Mouse (Mus musculus) fibroblast of lung, adult 2 months (primary cell): ENCODE measurements around the gene Myo18a.

Experiments
- DNase-seq: peaks from one replicate; pipeline ENCODE4 v3.0.0-alpha.2; 2011; ENCODE audit warnings: low read depth

The Myo18a gene

DNA sequence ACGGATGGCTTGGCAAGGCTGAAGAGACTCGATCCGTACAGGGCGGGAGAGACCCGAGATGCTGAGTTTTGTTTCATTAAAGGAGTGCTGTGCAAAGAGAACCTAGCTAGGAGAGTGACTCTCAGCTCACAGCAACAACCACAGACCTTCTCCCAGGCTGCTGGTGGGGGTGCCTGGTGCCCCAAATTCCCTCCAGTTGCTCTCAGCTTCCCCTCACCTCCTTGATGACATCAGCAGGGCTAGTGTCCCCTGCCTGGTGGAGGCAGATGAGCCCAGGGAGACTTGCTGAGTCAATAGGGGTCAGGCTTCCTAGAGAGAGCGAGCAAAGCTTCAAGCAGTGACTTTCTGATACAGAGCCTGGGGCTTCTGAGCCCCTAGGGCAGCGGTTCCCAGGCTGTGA lies 109.6 kb downstream of the Myo18a start:
- DNase-seq = no peak

DNA sequence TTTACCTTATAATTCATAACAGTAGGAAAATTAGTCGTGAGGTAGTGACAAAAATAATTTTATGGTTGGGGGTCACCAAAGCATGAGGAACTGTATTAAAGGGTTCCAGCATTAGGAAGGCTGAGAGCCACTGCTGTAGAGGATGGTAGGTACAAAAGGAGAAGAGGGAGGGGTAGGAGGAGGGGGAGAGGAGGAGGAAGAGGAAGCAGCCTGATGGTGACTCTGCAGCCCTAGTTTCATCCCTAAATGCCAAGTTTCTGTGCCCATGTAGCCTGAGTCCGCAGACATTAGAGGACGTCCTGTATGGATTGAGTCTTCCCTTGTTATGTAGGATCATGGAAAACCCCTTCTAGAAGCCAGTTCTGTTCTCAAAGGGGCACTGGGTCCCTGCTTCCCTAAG lies 110.1 kb downstream of the Myo18a start:
- DNase-seq = no peak

DNA sequence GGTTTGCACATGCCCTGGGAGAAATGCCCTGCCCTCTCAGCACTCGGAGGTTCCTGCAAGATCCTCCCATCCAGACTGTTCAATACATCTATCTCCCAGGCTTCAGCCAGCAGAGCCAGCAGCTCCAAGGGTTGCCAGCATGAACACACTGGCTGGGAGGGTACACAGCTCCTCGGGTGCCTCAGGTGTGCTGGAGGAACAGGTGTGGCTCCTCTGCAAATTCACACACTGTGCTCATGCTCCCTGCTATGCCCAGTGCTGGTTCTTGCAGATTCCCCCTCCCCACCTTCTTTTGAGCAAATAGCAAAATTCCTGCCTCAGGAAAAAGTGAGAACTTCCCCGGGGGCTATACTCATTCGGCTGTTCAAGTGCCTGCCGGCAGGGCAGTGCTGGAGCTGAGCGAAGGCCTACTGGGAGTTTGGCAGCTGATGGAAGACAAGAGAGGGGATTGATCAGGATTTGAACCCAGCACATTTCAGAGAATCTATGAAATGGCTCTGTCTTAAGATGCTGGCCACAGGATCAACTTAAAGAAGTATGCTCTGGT lies 111.7 kb downstream of the Myo18a start:
- DNase-seq = no peak

DNA sequence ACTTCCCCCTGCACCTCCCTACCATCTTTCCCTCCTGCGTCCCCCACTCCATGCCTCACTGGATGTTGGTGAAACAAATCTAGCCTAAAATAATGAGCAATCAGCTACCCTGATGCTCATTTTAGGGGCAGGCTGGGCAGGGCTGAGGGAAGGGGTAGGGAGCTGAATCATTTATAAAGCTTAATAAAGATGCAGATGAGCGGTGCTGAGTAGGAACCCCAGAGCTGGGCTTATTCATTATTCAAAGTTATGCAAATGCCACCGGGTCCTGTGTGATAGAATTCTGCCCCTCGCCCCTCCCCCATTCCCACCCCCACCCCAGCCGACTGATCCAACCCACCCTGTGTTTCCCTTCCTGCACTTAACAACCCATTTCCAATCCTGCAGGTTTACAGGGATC lies 112.2 kb downstream of the Myo18a start:
- DNase-seq = no peak

DNA sequence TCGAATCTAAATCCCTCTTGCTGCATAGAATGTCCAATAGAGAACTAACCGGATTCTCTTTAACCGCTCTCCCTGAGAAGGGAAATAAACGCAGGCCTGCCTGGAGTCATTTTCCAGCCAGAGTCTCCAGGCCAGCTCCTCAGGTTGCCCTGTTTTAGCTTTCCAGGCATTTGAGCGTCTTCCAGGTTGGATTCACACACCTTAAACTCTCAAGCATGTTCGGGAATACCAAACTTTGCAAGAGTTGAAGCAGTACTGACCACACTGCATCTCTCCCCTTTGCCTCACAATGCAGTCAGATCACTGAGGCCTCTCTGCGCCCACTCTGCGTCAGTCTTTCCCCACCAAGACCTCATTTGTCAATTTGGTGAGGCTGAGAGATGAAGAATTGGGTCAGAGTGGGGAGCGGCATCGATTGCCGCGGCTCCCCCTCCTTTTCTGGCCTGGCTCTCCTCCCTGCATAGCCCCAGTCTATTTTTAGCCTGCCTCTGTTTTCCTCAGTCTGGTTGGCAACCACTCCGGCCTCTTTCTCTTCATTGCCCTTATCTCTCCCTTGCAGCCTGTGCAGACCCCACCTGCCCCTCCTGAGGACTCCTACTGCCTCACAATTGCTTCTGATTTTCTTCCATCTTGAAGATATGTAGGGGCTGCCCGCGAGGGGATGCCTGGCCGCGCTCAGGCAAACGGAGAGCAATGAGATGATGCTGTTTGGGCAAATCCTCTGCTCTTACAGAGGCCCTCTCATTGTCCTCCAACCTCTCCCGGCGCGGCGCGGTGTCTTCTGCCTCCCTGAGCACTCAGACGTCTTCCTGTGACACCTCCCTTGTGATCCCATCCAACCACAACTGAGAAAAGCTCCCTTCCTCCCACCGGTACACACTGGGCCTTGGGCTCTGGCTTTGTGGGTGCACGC lies 113.1 kb downstream of the Myo18a start:
- peak; percentile 30 for DNase-seq

DNA sequence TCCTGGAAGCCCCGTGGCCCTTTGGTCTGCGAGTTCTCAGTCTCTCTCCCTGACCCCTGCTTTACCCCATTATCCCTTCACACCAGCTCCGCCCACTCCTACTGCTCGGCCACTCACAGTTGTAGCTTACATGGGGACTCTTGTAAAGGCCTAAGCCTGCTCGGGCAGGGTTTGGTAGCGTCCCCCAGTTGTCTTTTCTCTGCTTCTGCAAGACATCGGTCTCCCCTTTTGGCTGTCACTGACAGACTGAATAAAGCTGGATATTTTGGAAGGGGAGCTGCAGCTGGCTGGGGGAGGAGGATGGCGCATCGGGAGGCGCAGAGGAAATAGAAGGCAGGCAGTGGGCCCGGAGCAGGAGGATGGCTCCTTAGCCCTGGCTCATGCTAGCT lies 113.7 kb downstream of the Myo18a start:
- DNase-seq = no peak

DNA sequence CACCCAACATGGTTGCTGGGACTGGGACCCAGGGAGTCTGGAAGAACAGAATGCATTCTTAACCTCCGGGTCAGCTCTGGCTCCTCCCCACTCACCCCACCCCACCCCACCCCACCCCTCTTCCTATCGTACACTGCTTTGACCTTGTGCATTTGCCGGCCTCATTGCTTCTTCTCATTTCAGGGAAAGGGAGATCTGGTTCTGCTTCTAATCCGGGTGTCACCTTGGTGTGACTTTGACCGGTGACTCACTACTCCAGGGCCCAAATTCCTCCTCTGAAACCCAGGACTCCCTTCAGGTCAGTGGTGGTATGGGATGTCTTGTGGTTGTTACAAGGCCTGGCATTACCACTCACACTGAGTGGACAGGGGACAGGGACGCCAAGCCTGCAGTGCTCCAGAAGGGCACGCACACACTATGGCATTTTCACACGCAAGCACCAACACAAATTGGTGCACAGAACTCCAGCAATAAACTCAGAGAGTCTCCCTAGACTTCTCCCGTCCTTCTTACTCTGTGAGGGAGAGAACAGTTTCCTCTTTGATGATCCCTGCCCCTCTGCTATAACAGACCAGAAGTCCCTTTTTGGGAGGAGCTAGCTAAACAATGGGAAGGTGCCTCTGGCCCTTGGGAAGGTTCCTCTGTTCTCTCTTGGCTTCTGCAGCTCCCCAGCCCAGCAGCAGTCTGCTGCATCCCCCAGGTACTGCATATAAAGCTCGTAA lies 121.6 kb downstream of the Myo18a start:
- DNase-seq = no peak

DNA sequence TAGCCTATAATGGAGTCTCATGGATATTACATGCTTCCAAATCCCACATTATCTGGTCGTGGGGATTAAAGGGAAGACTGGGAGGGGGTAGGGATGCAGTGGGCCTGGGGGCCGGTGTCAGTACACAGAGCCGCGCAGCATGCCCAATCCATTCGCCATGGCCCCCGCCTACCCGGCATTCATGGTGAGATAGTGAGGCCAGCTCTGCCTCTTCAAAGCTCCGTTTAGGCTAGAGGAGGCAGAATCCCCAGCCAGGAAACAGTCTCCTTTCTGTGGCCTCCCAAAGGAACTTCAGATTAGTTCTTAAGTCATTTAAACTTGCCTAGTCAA lies 122.2 kb downstream of the Myo18a start:
- no peak for DNase-seq

DNA sequence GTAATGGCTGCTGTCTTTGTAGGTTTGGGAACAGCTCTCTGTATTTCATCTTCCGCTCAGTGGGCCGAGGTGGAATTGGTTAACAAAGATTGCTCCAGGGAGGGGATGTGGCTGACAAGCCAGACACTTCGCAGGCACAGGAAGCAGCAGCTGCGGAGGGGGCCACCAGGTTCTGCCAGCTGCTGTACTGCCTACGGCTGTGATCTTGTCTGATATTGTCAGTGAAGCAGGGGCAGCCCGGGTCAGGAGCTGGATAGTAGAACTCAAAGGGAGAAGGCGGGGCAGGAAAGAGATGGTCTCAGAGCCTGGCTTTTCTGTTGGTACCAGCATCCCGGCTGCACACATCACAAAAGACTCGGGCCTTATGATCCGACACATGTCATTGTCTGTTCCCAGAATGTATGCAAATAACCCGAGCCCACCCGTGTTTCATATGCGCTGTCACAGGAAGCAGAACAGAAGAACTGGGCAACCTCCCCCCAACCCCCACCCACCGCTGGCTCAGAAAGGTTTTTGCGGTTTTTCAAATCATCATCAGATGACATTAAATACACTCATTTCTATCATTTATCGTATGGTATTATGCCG lies 124.4 kb downstream of the Myo18a start:
- DNase-seq = no peak

DNA sequence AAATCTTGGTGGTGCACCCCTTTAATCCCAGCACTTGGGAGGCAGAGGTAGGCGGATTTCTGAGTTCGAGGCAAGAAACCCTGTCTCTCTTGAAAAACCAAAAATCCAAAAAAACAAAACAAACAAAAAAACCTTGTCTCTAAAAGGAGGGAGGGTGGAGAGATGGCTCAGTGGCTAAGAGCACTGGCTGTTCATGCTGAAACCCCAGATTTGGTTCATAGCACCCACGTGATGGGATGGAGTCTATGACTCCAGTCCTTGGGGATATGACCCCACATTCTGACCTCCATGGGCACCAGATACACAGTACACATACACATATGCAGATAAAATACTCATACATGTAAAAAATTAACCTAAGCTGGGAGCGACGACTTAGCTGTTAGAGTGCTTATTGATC lies 125.8 kb downstream of the Myo18a start:
- DNase-seq = no peak

DNA sequence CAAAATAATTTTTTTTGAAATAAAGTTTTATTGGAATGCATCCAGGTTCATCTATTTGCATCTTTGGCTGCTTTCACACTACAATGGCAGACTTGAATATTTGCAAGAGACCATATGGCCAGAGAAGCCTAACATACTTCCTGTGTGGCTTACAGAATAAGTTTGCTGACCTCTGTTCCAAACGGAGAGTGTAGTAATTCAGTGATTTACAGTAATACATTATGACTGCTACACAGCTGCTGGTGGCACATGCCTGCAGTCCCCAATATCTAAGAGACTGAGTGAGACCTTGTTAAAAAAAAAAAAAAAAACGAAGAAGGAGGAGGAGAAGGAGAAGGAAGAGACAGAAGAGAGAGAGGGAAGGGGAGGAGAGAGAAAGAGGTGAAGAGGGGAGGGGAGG lies 126.4 kb downstream of the Myo18a start:
- DNase-seq = no peak

DNA sequence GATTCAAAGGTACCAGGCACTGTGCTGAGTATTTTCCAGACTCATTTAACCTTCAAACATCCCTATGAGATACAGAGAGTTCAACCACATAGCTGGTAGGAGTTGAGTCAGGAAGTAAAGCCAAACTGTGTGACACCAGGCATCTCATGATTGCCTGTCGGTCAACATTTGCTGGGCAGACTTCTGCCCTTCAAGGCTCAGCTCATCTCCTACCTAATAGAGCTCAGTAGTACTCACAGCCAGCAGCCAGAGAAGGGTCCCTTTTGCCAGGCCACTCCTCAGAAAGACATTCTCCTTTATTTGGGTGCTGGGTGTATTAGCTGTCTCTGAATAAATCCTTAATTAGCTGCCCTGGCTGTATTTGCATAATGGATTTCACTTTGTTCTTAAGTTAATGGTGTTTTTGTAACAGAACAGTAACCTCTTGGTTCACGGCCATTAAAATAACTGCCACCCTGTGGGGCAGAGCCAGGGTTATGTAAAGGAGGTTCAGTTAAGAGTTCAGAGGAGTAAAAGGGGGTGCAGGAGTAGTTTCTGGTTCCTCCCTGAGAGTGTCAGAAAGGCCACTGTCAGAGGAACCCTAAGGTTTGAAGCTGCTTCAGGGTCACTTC lies 127.7 kb downstream of the Myo18a start:
- DNase-seq = no peak

DNA sequence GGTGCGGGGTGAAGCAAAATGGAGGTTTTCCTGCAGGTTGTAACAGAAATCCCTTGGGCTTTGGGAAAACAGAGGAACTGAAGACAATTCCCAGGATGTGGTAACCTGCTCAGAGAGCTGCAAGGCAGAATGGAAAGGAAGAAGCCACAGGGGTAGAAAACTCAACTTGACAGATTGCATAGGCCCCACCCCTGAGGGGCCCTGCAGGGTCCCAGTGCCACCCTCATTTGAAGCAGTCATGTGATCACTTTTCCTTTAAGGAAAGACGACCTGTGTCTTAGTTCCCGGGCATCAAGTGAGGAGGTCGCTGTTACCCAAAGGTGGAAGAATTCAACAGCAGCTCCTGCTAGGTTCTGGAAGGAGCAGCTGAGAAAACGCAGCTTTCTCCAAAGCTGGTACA lies 129.8 kb downstream of the Myo18a start:
- no peak for DNase-seq

DNA sequence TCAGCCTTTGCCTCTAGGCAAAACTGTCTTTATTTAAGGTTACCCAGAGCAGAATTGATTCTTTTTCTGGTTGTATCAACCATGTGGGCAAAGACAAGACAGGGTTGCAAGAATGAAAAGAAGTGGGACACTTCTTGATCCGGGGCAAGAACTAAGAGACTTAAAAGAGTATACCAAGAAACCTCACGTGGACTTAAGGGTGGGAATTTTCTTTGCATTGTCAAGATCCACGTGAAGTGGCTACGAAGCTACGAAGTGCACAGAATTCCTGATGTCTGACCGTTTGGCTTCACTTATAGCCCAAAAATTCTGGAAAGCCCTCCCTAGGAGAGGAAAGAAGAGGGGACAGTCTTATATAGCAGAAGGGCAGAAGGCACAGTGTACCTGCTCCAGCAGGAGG lies 130.2 kb downstream of the Myo18a start:
- no peak for DNase-seq

DNA sequence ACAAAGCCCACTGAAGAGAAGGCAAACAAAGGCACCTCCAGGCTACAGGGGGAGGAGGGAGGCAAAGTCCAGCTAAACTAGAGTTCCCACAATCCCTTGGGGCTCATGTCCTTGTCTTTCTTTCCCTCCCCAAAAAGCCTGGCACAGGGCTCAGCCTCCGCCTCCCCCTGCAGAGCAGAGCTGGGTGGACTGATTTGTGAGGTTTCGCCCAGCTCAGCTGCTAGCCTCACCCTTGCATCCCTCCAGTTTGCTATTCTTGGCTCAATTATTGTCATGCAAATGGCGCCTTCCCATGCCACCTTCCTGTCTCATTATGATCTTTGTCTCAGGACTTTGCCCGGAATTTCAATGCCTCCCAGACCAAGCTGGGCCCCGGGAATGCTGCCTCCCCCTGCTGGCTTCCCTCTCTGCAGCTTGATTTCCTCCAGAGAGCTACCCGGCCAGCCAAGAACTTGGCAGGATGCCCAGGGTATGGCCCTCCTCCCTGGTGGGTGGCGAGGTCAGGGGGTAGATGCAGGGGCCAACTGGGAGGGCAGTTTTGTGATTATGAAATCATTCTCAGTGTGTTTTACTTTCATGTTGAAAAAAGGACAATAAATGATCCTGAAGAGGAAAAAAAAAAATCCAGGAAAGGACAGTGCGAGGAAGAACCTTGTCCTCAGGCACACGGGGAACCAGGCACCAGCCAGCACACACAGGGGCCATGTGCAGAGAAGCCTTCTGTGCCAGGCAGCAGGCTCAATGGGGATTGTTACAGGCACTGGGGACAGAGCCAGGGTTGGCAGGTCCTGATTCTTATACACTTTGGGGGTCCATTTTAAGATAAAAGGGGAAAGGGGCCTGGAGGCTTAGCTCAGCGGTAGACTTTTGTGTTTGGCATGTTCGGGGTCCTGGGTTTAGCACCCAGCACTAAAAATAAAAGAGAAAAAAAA lies 131.0 kb downstream of the Myo18a start, which contains the start of gene Pipox:
Gene Pipox (minus strand): TSS at position 310 of the 932 bp plus-strand sequence.
- peak; percentile 68 for DNase-seq

DNA sequence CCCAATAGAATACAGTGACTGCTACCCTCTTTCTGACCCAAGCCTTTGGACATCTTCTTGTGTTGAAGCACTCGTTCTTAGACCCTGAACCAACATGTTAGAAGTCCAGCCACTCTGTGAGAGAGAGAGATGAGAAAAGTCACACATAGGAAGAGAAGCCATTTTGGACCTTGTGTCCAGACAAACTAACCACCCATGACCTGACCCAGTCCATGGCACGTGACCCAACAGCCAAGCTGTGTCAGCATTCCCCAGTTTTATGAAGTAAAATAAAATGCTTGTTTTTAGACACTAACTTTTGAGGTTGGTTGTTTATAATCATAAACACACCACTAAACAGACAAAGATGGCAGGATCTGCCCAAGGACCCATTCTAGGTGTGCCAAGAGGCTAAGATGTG lies 131.9 kb downstream of the Myo18a start:
- DNase-seq = no peak

DNA sequence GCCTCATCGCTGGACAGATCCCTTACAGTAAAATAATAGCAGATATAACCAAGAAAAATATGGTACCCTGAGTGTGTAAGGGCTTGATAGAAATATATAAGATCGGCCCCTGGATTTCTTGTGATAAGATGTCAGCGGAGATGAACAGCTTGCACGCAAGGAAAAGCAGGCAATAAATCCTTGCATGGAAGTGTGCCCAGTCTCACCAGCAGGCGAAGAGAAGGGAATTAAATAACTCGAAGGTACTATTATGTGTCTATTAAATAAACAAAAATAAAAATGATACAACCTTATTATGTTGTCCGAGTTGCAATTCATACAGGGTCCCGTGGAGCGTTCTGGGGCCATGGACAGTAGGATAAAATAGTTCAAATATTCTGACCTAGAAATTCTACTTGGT lies 133.0 kb downstream of the Myo18a start:
- no peak for DNase-seq

DNA sequence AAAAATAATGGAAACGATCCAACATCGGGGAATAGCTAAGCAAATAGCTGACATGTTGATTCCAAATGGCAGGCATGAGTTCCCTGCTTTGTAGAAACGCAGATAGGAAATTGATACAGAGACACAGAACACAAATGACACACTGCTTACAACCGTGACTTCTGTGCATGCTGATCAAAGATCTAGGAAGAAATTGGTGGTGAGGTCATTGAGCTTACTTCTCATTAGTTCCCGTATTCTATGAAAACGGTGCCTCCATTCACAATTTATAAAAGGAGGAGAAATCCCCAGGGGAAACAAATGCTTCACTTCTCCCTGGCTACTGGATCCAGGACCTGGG lies 133.4 kb downstream of the Myo18a start:
- no peak for DNase-seq

DNA sequence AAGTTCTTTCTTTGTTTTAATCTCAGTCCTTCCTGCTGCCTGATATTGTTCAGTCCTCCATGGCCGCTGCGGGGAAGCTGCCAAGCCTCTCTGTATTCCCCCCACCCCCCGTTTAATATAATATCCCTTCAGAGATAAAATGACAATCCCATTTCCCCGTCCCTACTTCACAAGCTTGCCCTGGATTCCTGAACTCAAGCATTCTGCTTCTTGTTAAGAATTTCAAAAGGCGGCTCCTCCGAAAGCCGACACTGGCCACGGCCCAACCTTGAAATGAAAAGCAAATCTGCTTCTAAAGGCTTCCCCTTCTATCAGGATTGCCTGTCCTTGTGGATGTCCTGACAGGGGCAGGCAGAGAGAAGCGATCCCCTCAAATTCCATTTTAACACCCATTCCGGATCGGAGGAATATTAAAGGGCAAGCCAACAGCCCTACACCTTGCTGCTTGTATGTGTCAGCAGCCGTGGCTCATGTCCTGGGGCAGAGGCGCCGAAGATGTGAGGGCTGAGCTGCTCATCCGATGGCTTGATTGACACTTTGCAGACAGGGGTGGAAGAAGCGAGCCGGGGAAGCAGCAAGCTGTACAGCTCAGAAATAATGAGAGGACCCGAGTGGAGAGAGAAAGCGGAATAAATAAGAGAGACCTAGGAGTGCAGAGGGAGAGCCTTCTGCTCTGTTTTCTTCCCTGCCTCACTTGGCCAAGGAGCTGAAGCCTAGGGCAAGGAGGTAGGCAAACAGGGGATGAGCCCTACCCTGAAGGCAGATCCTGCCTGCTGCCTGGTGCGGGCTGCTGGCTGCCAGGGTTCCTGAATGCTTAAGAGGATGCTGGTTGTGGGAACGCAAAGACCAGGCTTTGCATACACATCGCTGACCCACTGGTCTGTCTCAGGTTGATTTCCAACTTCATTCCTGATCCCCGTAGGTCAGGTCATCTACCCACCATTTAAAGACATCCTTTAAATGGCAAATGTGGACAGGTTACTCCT lies 134.1 kb downstream of the Myo18a start:
- no peak for DNase-seq

DNA sequence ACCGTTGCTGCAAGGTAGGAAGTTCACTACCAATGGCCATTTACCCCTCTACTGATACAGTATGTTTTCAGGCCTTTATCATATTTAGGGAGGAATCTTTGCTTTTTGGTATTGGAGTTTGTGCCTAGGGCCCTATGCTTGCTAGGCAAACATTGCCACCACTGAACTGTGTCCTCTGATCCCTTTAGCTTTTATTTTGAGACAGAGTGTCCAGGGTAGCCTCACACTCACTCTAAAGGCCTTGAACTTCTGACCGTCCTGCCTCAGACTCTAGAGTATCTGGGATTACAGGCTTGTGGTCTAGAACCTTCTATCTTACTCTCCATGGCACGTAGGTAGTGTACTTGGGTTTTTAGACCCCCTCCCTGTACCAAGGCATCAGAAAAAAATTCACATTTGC lies 137.1 kb downstream of the Myo18a start:
- no peak for DNase-seq
